In the genomic region with DNA sequence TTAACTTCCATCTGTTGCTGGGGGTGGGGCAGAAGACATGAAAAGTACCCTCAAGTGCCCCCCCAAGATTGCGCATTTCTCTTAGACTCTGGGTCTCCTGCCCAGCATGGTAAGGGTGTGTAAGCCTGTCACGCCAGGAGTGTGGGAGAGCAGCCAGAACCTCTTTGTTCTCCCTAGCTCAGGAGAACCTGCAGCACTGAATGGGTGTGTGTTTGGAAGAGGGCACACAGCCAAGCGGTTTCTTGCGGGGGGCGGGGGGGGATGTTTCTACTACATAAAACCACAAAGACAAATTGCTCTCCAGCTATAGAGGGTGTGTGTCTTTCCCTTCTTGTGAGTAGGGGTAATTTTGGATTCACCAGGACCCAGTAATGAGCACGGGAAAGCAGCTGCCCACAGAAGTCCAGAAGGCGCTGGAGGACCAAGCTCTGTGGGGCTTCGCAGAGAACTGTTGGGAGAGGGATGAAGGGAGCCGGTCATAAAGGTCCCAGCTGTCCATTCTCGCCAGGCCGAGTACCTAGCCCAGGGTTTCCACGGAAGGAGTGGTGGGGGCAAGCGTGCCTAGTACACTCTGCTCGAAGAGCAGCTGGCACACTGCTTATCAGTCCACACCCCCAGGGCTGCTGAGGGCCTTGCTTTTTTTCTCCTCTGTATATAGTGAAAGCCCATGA, we compare ENCODE assay signal across 8 mouse cellular contexts. TPM values are rescaled to one million over a fixed set of nuclear protein-coding genes. Genes with fewer than 3 reads are reported as not detected.
DNase-seq lines count a peak whose midpoint lies in the region; ATAC-seq lines count a peak whose summit lies in the region.

No protein-coding gene starts in this region.

- peak; percentile 82 for ATAC-seq in forebrain, embryonic 16.5 days
- ATAC-seq in midbrain, embryonic 13.5 days, result peak; percentile 81
- no peak for ATAC-seq in monocyte, adult 5-6 weeks (replicated peaks; ENCODE audit: insufficient number of reproducible peaks, low FRiP score, low TSS enrichment, poor library complexity, severe bottlenecking)

- no peaks in the 10 kb centered on the region for H3K36me3 ChIP-seq in forebrain, embryonic 16.5 days (ENCODE audit: control insufficient read depth, insufficient read depth)
- H3K36me3 ChIP-seq in limb, embryonic 10.5 days, result no peaks in the 10 kb centered on the region
- no peaks in the 10 kb centered on the region for H3K36me3 ChIP-seq in midbrain, embryonic 13.5 days

- peak overlapping the region; percentile 89 for H3K27ac ChIP-seq in forebrain, embryonic 16.5 days (ENCODE audit: low read length)
- 0 out of 2 replicates have a peak overlapping the region, but pooled peaks have one; percentile 19 for H3K27ac ChIP-seq in limb, embryonic 10.5 days
- H3K27ac ChIP-seq in midbrain, embryonic 13.5 days, result peak overlapping the region; percentile 89

- peaks cover 62% of the 10 kb centered on the region for H3K4me1 ChIP-seq in forebrain, embryonic 16.5 days (replicated peaks; ENCODE audit: control insufficient read depth, insufficient read depth, low read length)
- peaks cover 43% of the 10 kb centered on the region for H3K4me1 ChIP-seq in limb, embryonic 10.5 days
- peaks cover 81% of the 10 kb centered on the region for H3K4me1 ChIP-seq in midbrain, embryonic 13.5 days (replicated peaks)

- no peaks in the 10 kb centered on the region for H3K9me3 ChIP-seq in forebrain, embryonic 16.5 days (ENCODE audit: control insufficient read depth, low read length)
- H3K9me3 ChIP-seq in limb, embryonic 10.5 days (replicated peaks), result no peaks in the 10 kb centered on the region
- no peaks in the 10 kb centered on the region for H3K9me3 ChIP-seq in midbrain, embryonic 13.5 days

- WGBS in forebrain, embryonic 16.5 days, result 5% methylated on average over 14 of the region's 14 CpGs
- 81% methylated on average over 14 of the region's 14 CpGs for WGBS in limb, embryonic 10.5 days
- 28% methylated on average over 14 of the region's 14 CpGs for WGBS in midbrain, embryonic 13.5 days

- H3K4me2 ChIP-seq in forebrain, embryonic 16.5 days (ENCODE audit: low read length), result peak overlapping the region; percentile 20
- H3K4me2 ChIP-seq in midbrain, embryonic 13.5 days (replicated peaks), result no peak overlapping the region; the same call in 1 of the 2 replicates

- DNase-seq in heart, adult 11 months, result peak; percentile 97
- DNase-seq in heart, adult 8-10 months (ENCODE audit: low spot score), result no peak
- peak; percentile 48 for DNase-seq in MEL-GATA-1-ER (ENCODE audit: extremely low read depth, low read depth)
- DNase-seq in limb, embryonic 10.5 days (ENCODE audit: low spot score), result no peak
- no peak for DNase-seq in frontal cortex, postnatal 25 days (ENCODE audit: low spot score in 2 of 2)

- H3K27me3 ChIP-seq in forebrain, embryonic 16.5 days (replicated peaks; ENCODE audit: control insufficient read depth, insufficient read depth, low read length), result no peaks in the 10 kb centered on the region
- peaks cover 24% of the 10 kb centered on the region; the same call in 1 of the 2 replicates for H3K27me3 ChIP-seq in limb, embryonic 10.5 days (ENCODE audit: low read depth, poor library complexity, severe bottlenecking)
- H3K27me3 ChIP-seq in midbrain, embryonic 13.5 days, result no peaks in the 10 kb centered on the region

- H3K4me3 ChIP-seq in forebrain, embryonic 16.5 days (replicated peaks; ENCODE audit: low read length), result no peak overlapping the region
- H3K4me3 ChIP-seq in limb, embryonic 10.5 days, result no peak overlapping the region
- H3K4me3 ChIP-seq in midbrain, embryonic 13.5 days (replicated peaks), result no peak overlapping the region

- H3K9ac ChIP-seq in forebrain, embryonic 16.5 days (replicated peaks; ENCODE audit: low read depth, low read length), result peak overlapping the region; percentile 28
- H3K9ac ChIP-seq in midbrain, embryonic 13.5 days (replicated peaks), result 0 out of 2 replicates have a peak overlapping the region, but pooled peaks have one; percentile 16

RNA-seq across cellular contexts. Expression of gene Chit1, which starts 14.6 kb away (rescaled TPM):
- total RNA-seq in heart, adult 8-10 months (2022), result not detected
- 0.14 TPM in 1 of 2 replicates, not detected in the other for polyA plus RNA-seq in forebrain, embryonic 16.5 days (2015; fragmentation: Nextera tagmentation; extraction: Ambion mirVana)
- not detected in 2 replicates for polyA plus RNA-seq in limb, embryonic 10.5 days (2016; fragmentation: Nextera tagmentation; extraction: Ambion mirVana)
- polyA plus RNA-seq in midbrain, embryonic 13.5 days (2015; fragmentation: Nextera tagmentation; extraction: Ambion mirVana), result 0.09 and 0.27 TPM in 2 replicates
- total RNA-seq in monocyte, adult 5-6 weeks (2017), result 0.67 to 1.4 TPM (median 0.85 TPM) in 3 replicates

RNA-seq across cellular contexts. Expression of gene Btg2, which starts 17.5 kb away (rescaled TPM):
- 10 to 100 TPM; 18.3 to 35.3 (median 28.0) TPM for total RNA-seq in heart, adult 8-10 months (2022)
- 56.0 and 66.4 TPM in 2 replicates for polyA plus RNA-seq in forebrain, embryonic 16.5 days (2015; fragmentation: Nextera tagmentation; extraction: Ambion mirVana)
- 10.1 and 17.7 TPM in 2 replicates for polyA plus RNA-seq in limb, embryonic 10.5 days (2016; fragmentation: Nextera tagmentation; extraction: Ambion mirVana)
- 109 and 110 TPM in 2 replicates for polyA plus RNA-seq in midbrain, embryonic 13.5 days (2015; fragmentation: Nextera tagmentation; extraction: Ambion mirVana)
- 390 to 783 TPM (median 430 TPM) in 3 replicates for total RNA-seq in monocyte, adult 5-6 weeks (2017)

RNA-seq across cellular contexts. Expression of gene Fmod, which starts 59.3 kb away (rescaled TPM):
- 10 to 100 TPM in 1 of 4 experiments, 1 to 10 TPM in 3; 5.9 to 14.1 (median 8.2) TPM for total RNA-seq in heart, adult 8-10 months (2022)
- 7.8 and 12.6 TPM in 2 replicates for polyA plus RNA-seq in forebrain, embryonic 16.5 days (2015; fragmentation: Nextera tagmentation; extraction: Ambion mirVana)
- 2.4 and 2.5 TPM in 2 replicates for polyA plus RNA-seq in limb, embryonic 10.5 days (2016; fragmentation: Nextera tagmentation; extraction: Ambion mirVana)
- 5.5 and 5.7 TPM in 2 replicates for polyA plus RNA-seq in midbrain, embryonic 13.5 days (2015; fragmentation: Nextera tagmentation; extraction: Ambion mirVana)
- not detected in 3 replicates for total RNA-seq in monocyte, adult 5-6 weeks (2017)

Comparison
In these comparisons a context has a peak if more than half of its experiments do, and no peak if none do; other contexts are left out.
1. DNase-seq: peak in heart, adult 11 months (single experiment) and MEL-GATA-1-ER (single experiment); none in heart, adult 8-10 months (single experiment), limb, embryonic 10.5 days (single experiment) and frontal cortex, postnatal 25 days (0 of 2).
2. H3K27ac ChIP-seq: peak in every context shown above with its lines; median percentile 89 in forebrain, embryonic 16.5 days; 89 in midbrain, embryonic 13.5 days; 19 in limb, embryonic 10.5 days.